Mouse (Mus musculus) cortical plate, adult 2 months (tissue): ENCODE measurements around the gene Neu1. TPM values are rescaled to one million over a fixed set of nuclear protein-coding genes. Genes with fewer than 3 reads are reported as not detected.
"Not testable (repeated sequence)": the region's sequence is repeated elsewhere in the genome, so short reads cannot be mapped to it uniquely, and the experiment has no call there.

Experiments used
- H3K27ac ChIP-seq: fragments of 200-500 bp; 2 replicates; pipeline ENCODE4 v1.5.1; 2012; ENCODE audit warnings: low read length, control low read depth, inconsistent platforms; ENCODE audit not compliant: insufficient read depth
- H3K4me1 ChIP-seq: fragments of 200-500 bp; 2 replicates; pipeline ENCODE4 v1.6.1; 2011; ENCODE audit warnings: low read length; ENCODE audit not compliant: control insufficient read depth, insufficient read depth
- H3K4me3 ChIP-seq: fragments of 200-500 bp; 2 replicates; pipeline ENCODE4 v1.5.1; 2011; ENCODE audit warnings: mild to moderate bottlenecking, low read length, control low read depth; ENCODE audit not compliant: insufficient read depth
- CTCF ChIP-seq: fragments of 200-500 bp; IDR thresholded peaks from 2 replicates; pipeline ENCODE4 v1.5.1; 2011; ENCODE audit warnings: mild to moderate bottlenecking, control low read depth, low read length; ENCODE audit not compliant: insufficient read depth; ENCODE audit errors: extremely low read depth
- POLR2A ChIP-seq: fragments of 200-500 bp; IDR thresholded peaks from 2 replicates; pipeline ENCODE4 v1.6.1; 2011; ENCODE audit warnings: mild to moderate bottlenecking, low read length, control low read depth; ENCODE audit not compliant: insufficient read depth; ENCODE audit errors: extremely low read depth
- polyA plus RNA-seq: library from polyadenylated mRNA; depleted of rRNA; stranded (reverse); fragments of >200 nt; gene quantifications from 2 replicates; pipeline ENCODE4 v1.2.3, GENCODE M21; 2012

Gene Neu1
- polyA plus RNA-seq, 1 experiment, result 49.4 TPM

GRCm38 (mm10) chr17:34964640-34965049 lies 33.6 kb downstream of the Neu1 start:
- no peak overlapping the region for H3K27ac ChIP-seq
- H3K4me3 ChIP-seq, result no peak overlapping the region
- TF ChIP-seq CTCF (no peak), POLR2A (no peak)
- H3K4me1 ChIP-seq, result no peaks in the 10 kb centered on the region; the same call in 1 of the 2 replicates

- Histone ChIP-seq H3K4me1 (no peaks in the 10 kb centered on the region; the same call in 1 of the 2 replicates), H3K27ac (no peak overlapping the region), H3K4me3 (no peak overlapping the region)
- TF ChIP-seq POLR2A, result no peak
Measured at GRCm38 (mm10) chr17:34965627-34966026, 34.6 kb downstream of the Neu1 start.

DNA sequence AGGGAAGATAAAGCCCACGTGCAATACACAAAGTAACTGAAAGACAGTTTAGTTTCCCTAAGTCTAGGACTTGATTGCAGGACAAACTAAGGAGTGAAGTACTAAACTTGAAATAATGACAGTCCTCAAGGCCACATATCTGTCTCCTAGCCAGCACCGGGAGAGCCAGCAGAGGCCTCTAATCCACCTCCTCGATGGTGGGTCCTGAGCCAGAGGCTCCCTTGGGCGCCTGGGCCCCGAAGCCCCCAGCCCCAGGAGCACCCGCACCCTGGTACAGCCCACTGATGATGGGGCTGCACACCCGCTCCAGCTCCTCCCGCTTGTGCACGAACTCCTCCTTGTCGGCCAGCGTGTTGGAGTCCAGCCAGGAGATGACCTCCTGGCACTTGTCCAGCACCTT lies 38.8 kb downstream of the Neu1 start, which contains the start of gene Gm20481:
Gm20481 (plus strand) TSS at position 91 of the 400 bp plus-strand sequence.
- not testable (repeated sequence) for H3K27ac ChIP-seq, H3K4me3 ChIP-seq, H3K4me1 ChIP-seq

DNA sequence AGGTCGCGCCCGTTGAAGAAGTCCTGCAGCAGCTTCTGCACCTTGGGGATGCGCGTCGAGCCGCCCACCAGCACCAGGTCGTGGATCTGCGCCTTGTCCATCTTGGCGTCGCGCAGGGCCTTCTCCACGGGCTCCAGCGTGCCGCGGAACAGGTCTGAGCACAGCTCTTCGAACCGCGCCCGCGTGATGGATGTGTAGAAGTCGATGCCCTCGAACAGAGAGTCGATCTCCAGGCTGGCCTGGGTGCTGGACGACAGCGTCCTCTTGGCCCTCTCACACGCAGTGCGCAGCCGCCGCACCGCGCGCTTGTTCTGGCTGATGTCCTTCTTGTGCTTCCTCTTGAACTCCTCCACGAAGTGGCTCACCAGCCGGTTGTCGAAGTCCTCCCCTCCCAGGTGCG lies 39.8 kb downstream of the Neu1 start:
- H3K4me1 ChIP-seq, H3K27ac ChIP-seq, H3K4me3 ChIP-seq: not testable (repeated sequence)

GRCm38 (mm10) chr17:34971694-34972068 lies 40.6 kb downstream of the Neu1 start:
- peak overlapping the region; percentile 31 for H3K4me3 ChIP-seq
- H3K4me1 ChIP-seq, H3K27ac ChIP-seq: not testable (repeated sequence)

- TF ChIP-seq POLR2A, result peak; percentile 74
- peak within 1 kb of the TSS; percentile 19; the same call in 1 of the 2 replicates for H3K27ac ChIP-seq
- H3K4me3 ChIP-seq, result peak within 1 kb of the TSS; percentile 31
- H3K4me1 ChIP-seq, result not testable (repeated sequence)
Measured at GRCm38 (mm10) chr17:34972069-34972749, 41.2 kb downstream of the Neu1 start, which contains the start of the genes Hspa1a and Hspa1l. Gene Hspa1a, minus strand, starts transcription at chr17:34972156. Gene Hspa1l, plus strand, starts transcription at chr17:34972703.

DNA sequence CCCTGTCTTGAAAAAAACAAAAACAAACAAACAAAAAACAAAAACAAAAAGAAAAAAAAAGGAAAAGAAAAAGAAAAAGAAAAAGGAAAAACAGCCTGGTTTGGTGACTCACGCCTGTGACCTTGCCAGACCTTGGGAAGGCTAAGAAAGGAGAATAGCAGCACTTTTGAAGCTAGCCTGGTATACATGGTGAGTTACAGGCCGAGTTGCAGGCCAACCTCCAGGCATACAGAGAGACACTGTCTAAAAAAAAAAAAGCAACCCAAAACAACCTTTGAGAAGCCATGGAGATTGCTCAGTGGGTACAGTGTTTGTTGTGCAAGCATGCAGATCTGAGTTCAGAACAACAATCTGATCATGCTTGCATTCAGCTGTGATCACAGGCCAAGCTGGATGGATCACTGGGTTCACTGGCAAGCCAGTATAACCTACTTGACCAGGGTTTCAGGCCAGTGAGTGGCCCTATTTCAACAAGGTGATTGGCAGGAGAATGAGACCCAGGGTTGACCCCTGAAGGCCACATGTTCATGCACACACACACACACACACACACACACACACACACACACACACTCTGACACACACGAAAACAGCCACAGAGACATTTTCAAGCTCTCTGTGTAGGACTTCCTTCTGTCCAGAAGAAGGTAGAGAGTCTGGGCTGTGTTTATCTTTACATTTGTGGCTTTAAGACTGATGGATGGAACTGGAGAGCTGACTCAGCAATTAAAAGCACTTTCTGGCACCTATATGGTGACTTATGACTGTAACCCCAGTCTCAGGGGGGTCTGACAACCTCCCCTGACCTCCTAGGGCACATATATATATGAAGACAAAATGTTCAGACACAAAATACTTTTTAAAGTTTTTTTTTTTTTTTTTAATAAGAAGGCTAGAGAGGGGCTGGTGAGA lies 44.8 kb downstream of the Neu1 start:
- Histone ChIP-seq H3K4me1 (no peaks in the 10 kb centered on the region), H3K4me3 (no peak overlapping the region), H3K27ac (no peak overlapping the region)
- TF ChIP-seq CTCF (no peak), POLR2A (no peak)

GRCm38 (mm10) chr17:34977000-34977399 lies 45.9 kb downstream of the Neu1 start:
- H3K4me3 ChIP-seq, result no peak overlapping the region
- TF ChIP-seq POLR2A (no peak), CTCF (no peak)
- H3K4me1 ChIP-seq, result no peaks in the 10 kb centered on the region
- H3K27ac ChIP-seq, result no peak overlapping the region

- no peak overlapping the region for H3K27ac ChIP-seq
- H3K4me3 ChIP-seq, result no peak overlapping the region
- TF ChIP-seq POLR2A (no peak), CTCF (no peak)
- H3K4me1 ChIP-seq, result no peaks in the 10 kb centered on the region
Measured at GRCm38 (mm10) chr17:34978239-34978638, 47.2 kb downstream of the Neu1 start.

DNA sequence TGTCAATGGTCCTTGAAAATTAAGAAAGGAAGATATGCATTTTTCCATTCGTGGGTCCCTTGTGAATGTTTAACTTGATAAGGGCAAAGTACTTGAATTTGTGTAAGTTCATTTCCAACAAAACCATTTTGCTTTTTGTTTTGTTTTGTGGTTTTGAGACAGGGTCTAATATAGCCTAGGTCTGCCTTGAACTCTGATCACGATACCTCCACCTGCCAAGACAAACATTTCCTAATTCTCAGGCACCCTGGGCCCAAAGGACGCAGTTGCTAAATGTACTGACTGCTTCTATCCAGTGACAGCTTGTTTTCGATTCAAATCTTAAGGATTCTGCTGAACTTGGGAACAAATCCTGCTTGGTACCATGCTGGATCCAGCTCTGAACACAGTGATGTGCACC lies 48.6 kb downstream of the Neu1 start:
- no peaks in the 10 kb centered on the region for H3K4me1 ChIP-seq
- no peak overlapping the region for H3K4me3 ChIP-seq
- TF ChIP-seq CTCF, result no peak
- no peak for TF ChIP-seq POLR2A
- no peak overlapping the region for H3K27ac ChIP-seq
